Mouse (Mus musculus) thymus, postnatal 10 days (tissue): ENCODE results near the gene Mgrn1.

Experiments
- DNase-seq, 2 experiments: peaks; one replicate each; pipeline ENCODE4 v3.0.0; 2021; ENCODE audit warnings: low spot score in 2 of 2

Mgrn1 gene

GRCm38 (mm10) chr16:4907972-4908371 is 21.9 kb downstream of the Mgrn1 start:
- DNase-seq, result no peak

- no peak for DNase-seq
These were observed 23.7 kb downstream of the Mgrn1 start for GRCm38 (mm10) chr16:4909745-4910144.

- no peak for DNase-seq
These were observed 24.7 kb downstream of the Mgrn1 start for GRCm38 (mm10) chr16:4910758-4911157.

- DNase-seq, result no peak
These were observed 26.1 kb downstream of the Mgrn1 start for GRCm38 (mm10) chr16:4912074-4912648.

GRCm38 (mm10) chr16:4912907-4913782 is 27.1 kb downstream of the Mgrn1 start:
- DNase-seq, result no peak

DNA sequence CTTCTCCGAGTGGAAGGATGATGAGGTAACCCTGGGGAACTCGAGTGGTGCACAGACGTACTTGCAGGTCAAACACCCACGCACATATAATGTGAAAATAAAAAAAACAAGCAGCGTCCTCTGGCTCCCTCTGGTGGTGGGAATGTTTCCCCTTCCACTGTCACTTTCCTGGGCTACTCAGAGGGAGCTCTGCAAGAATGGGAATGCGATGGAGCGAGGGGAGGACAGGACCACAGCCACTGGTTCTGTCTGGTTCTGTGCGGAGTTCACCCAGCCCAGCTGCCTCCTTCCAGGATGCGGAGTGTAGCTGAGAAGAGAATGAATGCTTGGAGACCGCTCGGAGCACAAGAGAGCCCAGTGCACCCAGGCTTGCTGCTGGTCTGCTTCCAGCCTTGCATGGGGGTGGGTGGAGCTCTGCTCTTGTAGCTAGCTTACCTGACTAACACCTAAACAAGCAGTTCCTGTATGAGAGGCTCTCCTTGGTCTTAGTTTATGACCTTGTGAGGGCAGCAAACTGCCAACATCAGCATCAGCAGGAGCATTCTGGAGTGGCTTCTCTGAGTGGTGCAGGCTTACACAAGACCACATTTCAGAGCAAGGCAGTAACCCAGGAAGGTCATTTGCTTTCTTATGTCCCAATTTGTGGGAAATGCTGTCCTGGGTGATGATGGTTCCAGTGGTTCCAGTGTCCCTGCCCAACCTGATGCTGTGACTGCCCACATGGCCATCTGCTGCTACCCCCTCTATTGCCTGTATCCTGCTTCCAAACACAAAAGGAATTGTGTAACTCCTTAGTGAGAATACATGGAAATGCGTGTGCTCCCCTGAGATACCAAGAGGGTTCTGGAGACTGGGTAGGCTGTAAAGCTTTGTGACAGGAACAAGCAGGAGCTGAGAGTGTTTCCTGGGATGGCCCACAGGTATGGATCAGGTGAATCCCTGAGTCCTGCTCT is 28.0 kb downstream of the Mgrn1 start:
- peak; percentile 61 to 84 for DNase-seq

DNA sequence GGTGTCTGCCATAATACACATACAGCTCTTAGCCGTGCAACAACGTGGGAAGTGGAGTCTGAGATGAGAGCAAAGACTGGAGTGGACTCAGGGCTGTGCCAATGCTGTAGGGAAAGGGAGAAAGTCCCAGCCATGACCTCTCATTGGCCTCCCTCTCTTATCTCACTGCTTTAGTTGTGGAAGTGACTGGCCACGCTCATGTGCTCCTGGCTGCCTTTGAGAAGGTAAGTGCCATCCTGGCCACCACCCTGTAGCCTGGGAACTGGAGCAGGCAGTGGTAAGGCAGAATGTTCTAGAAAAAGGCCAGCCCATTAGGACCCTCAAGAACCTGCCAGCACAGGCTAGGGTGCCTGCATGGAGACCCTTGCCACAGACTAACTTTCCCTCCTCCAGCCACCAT is 29.9 kb downstream of the Mgrn1 start:
- DNase-seq, result no peak

GRCm38 (mm10) chr16:4916608-4917007 is 30.6 kb downstream of the Mgrn1 start:
- no peak for DNase-seq

DNA sequence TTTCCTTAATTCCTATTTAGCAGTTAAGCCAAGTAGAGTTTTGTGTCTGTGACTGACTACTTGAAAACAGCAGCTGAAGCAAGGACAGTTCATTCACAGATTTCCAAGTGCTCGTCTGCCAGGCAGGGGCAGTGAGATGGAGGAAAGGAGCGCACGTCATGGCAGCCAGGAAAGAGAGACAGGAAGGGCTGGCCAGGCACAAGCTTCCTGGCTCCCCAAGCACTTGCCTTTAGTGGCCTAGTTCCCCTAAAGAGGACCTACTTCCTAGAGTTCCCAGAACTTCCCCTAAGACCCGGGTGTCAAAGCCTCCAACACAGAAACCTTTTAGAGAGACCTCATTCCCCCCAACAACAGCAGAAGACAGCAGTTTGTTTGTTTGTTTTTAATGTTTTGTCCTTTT is 34.5 kb downstream of the Mgrn1 start:
- no peak for DNase-seq

- DNase-seq, result peak; percentile 43 to 55
These were observed 36.4 kb downstream of the Mgrn1 start for GRCm38 (mm10) chr16:4922481-4922880.

DNA sequence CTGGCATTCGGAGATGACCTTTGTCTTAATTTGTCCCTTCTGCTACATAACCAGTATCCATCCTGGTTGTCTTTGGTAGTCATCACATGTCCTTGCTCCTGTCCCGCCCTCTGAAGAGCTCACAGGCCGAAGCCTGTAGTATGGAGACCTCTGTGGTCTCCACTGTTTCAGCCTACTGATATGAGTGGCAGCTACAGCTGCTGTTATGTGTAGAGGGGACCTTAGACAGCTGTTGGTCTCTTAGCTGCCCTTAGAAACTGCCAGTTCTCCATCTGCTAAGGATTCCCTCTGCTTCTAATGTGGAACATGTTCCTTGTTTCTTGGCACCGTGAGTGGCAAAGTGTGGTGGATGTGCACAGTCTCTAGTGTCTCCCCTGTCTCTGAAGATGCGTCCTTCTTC is 37.9 kb downstream of the Mgrn1 start:
- no peak for DNase-seq

DNA sequence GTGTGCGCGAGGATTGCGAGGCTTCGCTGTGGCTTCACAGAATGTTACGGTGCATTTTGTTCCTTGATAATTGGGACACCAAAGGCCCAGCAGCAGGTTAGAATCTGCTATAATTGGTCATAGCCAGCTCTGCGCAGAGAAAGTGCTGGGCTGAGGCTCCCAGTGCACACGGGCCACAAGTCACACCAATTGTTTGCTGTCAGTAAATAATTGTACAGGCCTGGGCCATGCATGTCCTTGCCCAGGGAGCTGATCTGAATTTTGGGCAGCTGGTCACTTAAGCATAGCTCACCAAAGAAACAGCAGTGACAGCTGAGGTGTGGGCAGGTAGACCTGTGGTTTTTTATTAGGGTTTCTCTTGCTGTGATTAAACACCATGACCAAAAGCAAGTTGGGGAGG is 41.9 kb downstream of the Mgrn1 start:
- DNase-seq, result no peak

- no peak for DNase-seq
These were observed 42.4 kb downstream of the Mgrn1 start for GRCm38 (mm10) chr16:4928474-4928873.

DNA sequence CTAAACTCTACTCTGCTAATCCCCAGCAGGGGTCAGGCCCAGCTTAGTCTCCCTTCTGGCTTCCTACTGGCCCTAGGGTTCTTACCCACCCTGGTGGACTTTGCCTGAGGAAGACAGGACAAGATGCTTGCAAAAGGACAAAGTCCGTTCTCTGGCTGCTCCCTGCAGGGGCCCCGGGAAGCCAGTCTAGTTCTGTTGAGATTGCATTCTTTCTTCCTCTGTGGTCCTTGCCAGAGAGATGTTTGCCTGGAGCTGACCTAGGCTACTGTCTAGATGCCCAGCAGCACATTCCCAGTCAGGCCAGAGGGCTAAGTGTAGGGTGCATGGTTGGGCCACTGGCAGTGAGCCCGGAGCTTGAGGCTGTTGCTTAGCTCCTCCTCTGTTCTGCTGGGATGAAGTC is 46.4 kb downstream of the Mgrn1 start:
- DNase-seq, result no peak

DNA sequence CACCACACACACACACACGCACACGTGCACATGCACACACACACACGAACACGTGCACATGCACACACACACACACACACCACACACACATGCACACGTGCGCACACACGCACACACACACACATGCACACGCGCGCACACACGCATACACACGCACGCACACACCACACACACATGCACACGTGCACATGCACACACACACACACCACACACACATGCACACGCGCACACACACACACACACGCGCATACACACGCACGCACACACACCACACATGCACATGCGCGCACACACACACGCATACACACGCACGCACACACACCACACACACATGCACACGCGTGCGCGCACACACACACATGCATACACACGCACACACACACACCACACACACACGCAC is 49.4 kb downstream of the Mgrn1 start:
- no peak for DNase-seq

GRCm38 (mm10) chr16:4935931-4936703 is 50.1 kb downstream of the Mgrn1 start:
- DNase-seq, result no peak

DNA sequence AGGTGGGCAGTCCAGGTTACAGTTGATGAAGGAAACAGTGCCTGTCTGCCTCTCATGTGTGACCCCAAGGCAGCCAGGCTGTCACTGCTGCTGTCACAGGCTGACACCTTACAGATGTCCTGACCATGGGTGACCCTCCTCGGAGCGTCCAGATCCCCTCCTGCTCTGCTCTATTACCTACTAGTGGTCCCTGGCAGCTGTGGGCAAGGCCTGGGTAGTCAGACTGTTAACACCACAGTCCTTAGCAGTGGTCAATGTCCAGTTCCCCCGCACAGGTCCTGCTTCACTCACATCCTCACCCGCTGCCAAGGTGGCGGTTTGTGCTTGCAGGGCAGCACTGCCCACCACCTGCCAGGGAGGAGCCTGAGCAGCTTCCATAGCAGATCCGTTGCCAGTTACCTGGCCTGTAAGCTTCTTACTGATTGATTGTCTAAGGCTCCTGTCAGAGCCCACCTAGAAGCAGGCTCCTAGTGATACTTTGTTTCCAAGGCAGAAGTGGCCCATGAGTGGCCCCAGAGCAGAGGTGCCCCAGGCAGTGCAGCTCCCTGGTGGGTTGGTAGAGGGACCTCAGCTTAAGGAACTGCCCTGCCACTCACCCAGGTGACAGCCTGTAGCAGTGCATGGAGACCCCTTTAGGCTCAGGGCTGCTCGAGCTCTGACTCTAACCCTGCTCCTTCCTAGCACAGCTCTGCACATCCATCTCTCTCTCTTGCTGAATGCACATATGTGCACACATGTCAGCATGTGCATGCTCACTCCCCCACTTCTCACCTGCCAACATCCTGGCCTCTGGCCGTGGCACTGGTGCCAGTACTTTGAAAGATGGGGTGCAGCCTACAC is 51.5 kb downstream of the Mgrn1 start:
- no peak for DNase-seq

DNA sequence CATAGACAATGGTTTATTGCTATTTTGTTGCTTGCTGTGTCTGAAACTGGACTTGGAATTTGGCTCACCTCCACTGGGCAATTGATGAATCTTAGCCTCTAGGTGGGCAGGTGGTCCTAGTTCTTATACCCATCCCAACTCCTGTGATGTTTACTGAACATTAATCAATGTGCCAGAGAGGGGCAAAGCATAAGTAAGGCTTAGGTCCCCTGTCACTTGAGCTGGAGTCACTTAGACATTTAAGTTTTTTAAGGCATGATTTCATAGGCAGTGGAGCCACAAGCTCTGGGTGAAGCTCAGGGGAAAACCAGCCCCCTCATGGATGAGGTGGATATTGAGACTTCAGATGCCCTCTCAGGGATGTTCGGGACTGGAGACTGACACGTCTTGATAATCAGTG is 52.4 kb downstream of the Mgrn1 start, which contains the start of gene Nudt16l1:
Nudt16l1 (plus strand) TSS at position 301 of the 400 bp plus-strand sequence.
- DNase-seq, result no peak

DNA sequence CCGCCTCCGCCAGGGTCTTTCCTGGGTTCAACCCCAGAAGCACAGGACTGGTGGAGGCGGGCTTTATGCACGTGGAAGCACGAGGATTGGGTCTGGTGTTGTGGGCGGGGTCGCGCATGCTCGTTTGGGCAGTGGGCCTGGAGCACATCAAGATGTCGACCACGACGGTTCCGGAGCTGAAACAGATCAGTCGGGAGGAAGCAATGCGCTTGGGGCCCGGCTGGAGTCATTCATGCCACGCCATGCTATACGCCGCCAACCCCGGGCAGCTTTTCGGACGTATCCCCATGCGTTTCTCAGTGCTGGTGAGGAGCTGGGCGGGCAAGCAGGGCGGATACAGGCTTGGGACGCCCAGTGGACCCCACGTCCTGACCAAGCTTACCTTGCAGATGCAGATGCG is 52.9 kb downstream of the Mgrn1 start:
- DNase-seq, result peak; percentile 97 to 98

DNA sequence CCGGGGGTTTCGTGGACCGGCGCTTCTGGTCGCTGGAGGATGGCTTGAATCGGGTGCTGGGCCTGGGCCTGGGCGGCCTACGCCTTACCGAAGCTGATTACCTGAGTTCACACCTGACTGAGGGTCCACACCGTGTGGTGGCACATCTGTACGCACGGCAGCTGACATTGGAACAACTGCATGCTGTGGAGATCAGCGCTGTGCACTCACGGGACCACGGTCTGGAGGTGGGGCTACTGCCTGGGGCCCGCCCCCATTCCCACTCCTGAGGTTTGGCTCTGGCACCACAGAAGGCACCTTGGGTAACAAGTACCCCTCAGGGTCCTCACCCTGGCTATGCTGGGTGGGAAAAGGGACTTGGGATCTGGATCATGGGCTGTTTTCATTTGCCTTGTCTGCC is 53.4 kb downstream of the Mgrn1 start:
- DNase-seq, result no peak
